Mouse (Mus musculus) heart, postnatal 25 days (tissue): Measurements from ENCODE around the gene Pbx2. TPM values are rescaled to one million over a fixed set of nuclear protein-coding genes. Genes with fewer than 3 reads are reported as not detected.

Source experiments
- DNase-seq: peaks from one replicate; pipeline ENCODE4 v3.0.0; 2022; ENCODE audit warnings: low spot score
- intact Hi-C: fragments of 180-260 bp; cut with DNase I; formaldehyde crosslinking; loops from one replicate; pipeline ENCODE4 v1.15.1; 2025
- total RNA-seq, 2 experiments: library from RNA; stranded (reverse); gene quantifications; 2 replicates each; pipeline ENCODE4 v1.2.3; 2021

The Pbx2 gene
- total RNA-seq, 2 experiments from 2014 or later: 17.6 to 17.8 TPM

GRCm38 (mm10) chr17:34593752-34594525, 2.9 kb downstream of the Pbx2 start:
- intact Hi-C loops: no loop called here
- DNase-seq: no peak

- intact Hi-C loops: no loop called here
- no peak for DNase-seq
These were observed 5.0 kb downstream of the Pbx2 start for GRCm38 (mm10) chr17:34596098-34596497.

GRCm38 (mm10) chr17:34597566-34598095, 6.6 kb downstream of the Pbx2 start, which contains the start of gene Ager:
TSS of gene Ager (plus strand) at chr17:34597862.
- intact Hi-C loops: no loop called here
- no peak for DNase-seq

- DNase-seq: no peak
- intact Hi-C loops: no loop called here
These were observed 8.8 kb downstream of the Pbx2 start for GRCm38 (mm10) chr17:34599891-34600290.

GRCm38 (mm10) chr17:34601796-34602195, 10.7 kb downstream of the Pbx2 start:
- DNase-seq: no peak
- intact Hi-C loops: no loop called here

GRCm38 (mm10) chr17:34603375-34604060, 12.5 kb downstream of the Pbx2 start, which contains the start of gene Rnf5:
TSS of gene Rnf5 (minus strand) at chr17:34603690.
- intact Hi-C loops: no loop called here

GRCm38 (mm10) chr17:34604061-34604508, 13.0 kb downstream of the Pbx2 start, which contains the start of gene Agpat1:
TSS of gene Agpat1 (plus strand) at chr17:34604262.
- intact Hi-C loops: no loop called here
- peak; percentile 98 for DNase-seq

More at GRCm38 (mm10) chr17:34603375-34604060, 12.5 kb downstream of the Pbx2 start, which contains the start of gene Rnf5:
- DNase-seq: peak; percentile 97

GRCm38 (mm10) chr17:34604511-34605237, 13.6 kb downstream of the Pbx2 start:
- intact Hi-C loops: no loop called here
- DNase-seq: no peak

GRCm38 (mm10) chr17:34605609-34606008, 14.5 kb downstream of the Pbx2 start:
- intact Hi-C loops: no loop called here

GRCm38 (mm10) chr17:34606186-34607039, 15.3 kb downstream of the Pbx2 start:
- intact Hi-C loops: no loop called here

More at GRCm38 (mm10) chr17:34605609-34606008, 14.5 kb downstream of the Pbx2 start:
- peak; percentile 94 for DNase-seq

GRCm38 (mm10) chr17:34607997-34608396, 16.9 kb downstream of the Pbx2 start:
- intact Hi-C loops: no loop called here
- no peak for DNase-seq

More at GRCm38 (mm10) chr17:34606186-34607039, 15.3 kb downstream of the Pbx2 start:
- DNase-seq: no peak

GRCm38 (mm10) chr17:34611050-34611449, 20.0 kb downstream of the Pbx2 start:
- DNase-seq: no peak
- intact Hi-C loops: no loop called here

GRCm38 (mm10) chr17:34613054-34613645, 22.1 kb downstream of the Pbx2 start:
- no peak for DNase-seq
- intact Hi-C loops: no loop called here

GRCm38 (mm10) chr17:34613830-34614229, 22.8 kb downstream of the Pbx2 start:
- no peak for DNase-seq
- intact Hi-C loops: no loop called here

GRCm38 (mm10) chr17:34615871-34616270, 24.8 kb downstream of the Pbx2 start, which contains the start of gene Egfl8:
TSS of gene Egfl8 (minus strand) at chr17:34615971.
- no peak for DNase-seq
- intact Hi-C loops: loop anchor here (5.0 kb wide), 2 partner anchors 44 to 59 kb away; no protein-coding TSS in a partner anchor

GRCm38 (mm10) chr17:34618999-34619398, 27.9 kb downstream of the Pbx2 start:
- intact Hi-C loops: loop anchor here (1.0 to 5.0 kb wide), 3 partner anchors 47 to 179 kb away; no protein-coding TSS in a partner anchor
- DNase-seq: no peak

GRCm38 (mm10) chr17:34621006-34621405, 29.9 kb downstream of the Pbx2 start:
- intact Hi-C loops: no loop called here
- no peak for DNase-seq

- intact Hi-C loops: no loop called here
- DNase-seq: no peak
These were observed 32.1 kb downstream of the Pbx2 start for GRCm38 (mm10) chr17:34623161-34623560.
